Mouse (Mus musculus): ENCODE results near the gene Gtsf1. TPM values are rescaled to one million over a fixed set of nuclear protein-coding genes. Genes with fewer than 3 reads are reported as not detected.

The Gtsf1 gene
- polyA plus RNA-seq, 1 experiment from 2014 or later, result not detected

DNA sequence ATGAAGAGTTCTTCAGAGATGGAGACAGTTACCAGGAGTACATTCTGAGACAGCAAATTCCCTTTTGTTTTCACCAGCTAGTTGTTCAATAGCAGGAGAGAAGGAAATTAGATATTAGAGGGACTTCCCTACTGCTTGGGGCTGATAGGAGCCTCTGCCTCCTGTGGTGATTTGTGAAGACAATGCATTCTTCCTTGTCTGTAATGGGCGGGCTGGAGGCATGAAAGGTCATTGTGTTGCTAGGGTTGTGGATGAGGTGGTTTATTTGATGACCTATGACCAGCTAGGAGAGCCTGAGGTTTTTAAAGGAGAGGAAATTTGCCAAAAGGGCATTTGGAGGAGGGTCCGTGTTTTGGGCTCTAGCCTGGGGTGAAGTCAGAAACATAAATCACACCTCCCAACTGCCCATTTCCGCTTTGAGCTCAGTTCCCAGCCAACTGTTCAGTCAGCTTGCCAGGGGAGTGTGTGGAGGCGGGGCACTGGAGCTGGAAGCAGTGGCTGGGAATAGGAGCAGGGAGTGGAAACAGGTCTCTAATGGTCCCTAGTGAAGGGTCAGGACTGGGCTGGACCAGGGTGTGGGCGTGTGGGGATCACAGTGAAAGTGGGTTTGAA lies 47.4 kb downstream of the Gtsf1 start:
- ATAC-seq (ENCODE audit: low read depth), result 0 out of 2 replicates have a peak, but pooled peaks have one; percentile 24
- WGBS (ENCODE audit: insufficient replicate concordance), result 17% methylated on average over 5 of the region's 5 CpGs
- H3K9me3 ChIP-seq (replicated peaks; ENCODE audit: control insufficient read depth, low read length), result no peaks in the 10 kb centered on the region
- no peak overlapping the region for H3K27ac ChIP-seq (ENCODE audit: low read length)
- H3K9ac ChIP-seq (ENCODE audit: low read depth, low read length), result no peak overlapping the region
- H3K4me1 ChIP-seq (ENCODE audit: control insufficient read depth, low read depth, low read length), result no peaks in the 10 kb centered on the region
- no peak overlapping the region for H3K4me3 ChIP-seq (ENCODE audit: low read depth, low read length)
- no peaks in the 10 kb centered on the region for H3K36me3 ChIP-seq (ENCODE audit: control insufficient read depth, insufficient read depth)
- no peaks in the 10 kb centered on the region for H3K27me3 ChIP-seq (ENCODE audit: control insufficient read depth, insufficient read depth, low read depth, low read length)
- H3K4me2 ChIP-seq (ENCODE audit: low read depth, low read length), result no peak overlapping the region

DNA sequence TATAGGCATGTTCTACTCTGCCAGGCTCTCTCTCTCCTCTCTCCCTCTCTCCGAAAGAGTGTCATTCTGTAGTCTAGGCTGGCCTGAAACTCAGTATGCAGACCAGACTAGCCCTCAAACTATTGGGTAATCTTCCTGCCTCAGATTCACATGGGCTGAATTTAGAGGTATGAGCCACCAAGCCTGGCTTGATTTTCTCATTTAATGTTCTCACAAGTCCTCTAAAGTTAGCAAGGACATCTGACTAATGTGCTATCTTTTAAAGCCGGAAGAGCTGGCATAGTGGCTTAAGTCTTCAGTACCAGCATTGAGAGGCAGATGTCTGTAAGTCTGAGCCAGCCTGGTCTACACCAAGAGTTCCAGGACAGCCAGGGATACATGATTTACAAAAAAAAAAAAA lies 48.2 kb downstream of the Gtsf1 start:
- H3K27me3 ChIP-seq (ENCODE audit: control insufficient read depth, insufficient read depth, low read depth, low read length), result no peaks in the 10 kb centered on the region
- H3K4me2 ChIP-seq (ENCODE audit: low read depth, low read length), result no peak overlapping the region
- no peak overlapping the region for H3K9ac ChIP-seq (ENCODE audit: low read depth, low read length)
- H3K27ac ChIP-seq (ENCODE audit: low read length), result no peak overlapping the region
- WGBS (ENCODE audit: insufficient replicate concordance), result 53% methylated on average over 2 of the region's 2 CpGs
- no peak overlapping the region for H3K4me3 ChIP-seq (ENCODE audit: low read depth, low read length)
- ATAC-seq (ENCODE audit: low read depth), result no peak
- no peaks in the 10 kb centered on the region for H3K9me3 ChIP-seq (replicated peaks; ENCODE audit: control insufficient read depth, low read length)
- H3K4me1 ChIP-seq (ENCODE audit: control insufficient read depth, low read depth, low read length), result no peaks in the 10 kb centered on the region
- no peaks in the 10 kb centered on the region for H3K36me3 ChIP-seq (ENCODE audit: control insufficient read depth, insufficient read depth)

DNA sequence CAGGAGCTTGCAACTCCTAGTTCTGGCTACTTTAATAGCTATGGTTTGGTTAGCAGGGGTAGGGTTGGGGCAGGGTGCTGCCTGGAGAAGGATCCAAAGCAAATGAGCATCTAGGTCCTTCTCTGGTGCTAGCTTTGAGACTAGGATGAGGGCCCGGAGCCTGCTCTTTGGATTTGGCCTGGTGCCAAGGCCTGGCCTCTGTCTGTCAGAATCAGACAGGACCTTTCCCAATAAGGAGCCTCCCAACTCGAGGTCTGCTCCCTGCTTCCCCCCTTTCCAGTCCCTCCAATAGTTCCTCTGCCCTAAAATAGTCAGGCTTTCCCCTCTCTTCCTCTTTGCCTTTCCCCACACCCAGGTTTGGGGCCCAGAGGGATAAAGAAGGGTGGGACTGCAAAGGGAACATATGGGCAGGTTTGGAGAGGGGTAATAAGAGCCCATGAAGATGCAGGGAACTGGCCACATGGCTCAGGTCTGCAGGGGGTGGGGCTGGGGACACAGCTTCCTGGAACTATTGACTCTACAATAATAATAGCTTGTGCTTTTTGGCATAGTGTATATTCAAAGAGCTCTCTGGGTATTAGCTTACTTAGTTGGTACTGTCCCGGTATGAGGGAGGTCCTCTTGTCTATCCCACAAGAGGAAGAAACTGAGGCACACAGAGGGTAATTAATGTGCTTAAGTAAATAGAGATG lies 51.5 kb downstream of the Gtsf1 start:
- H3K4me3 ChIP-seq (ENCODE audit: low read depth, low read length), result no peak overlapping the region
- no peak for ATAC-seq (ENCODE audit: low read depth)
- H3K4me1 ChIP-seq (ENCODE audit: control insufficient read depth, low read depth, low read length), result no peaks in the 10 kb centered on the region
- H3K4me2 ChIP-seq (ENCODE audit: low read depth, low read length), result no peak overlapping the region
- no peak overlapping the region for H3K27ac ChIP-seq (ENCODE audit: low read length)
- no peaks in the 10 kb centered on the region for H3K27me3 ChIP-seq (ENCODE audit: control insufficient read depth, insufficient read depth, low read depth, low read length)
- H3K9me3 ChIP-seq (replicated peaks; ENCODE audit: control insufficient read depth, low read length), result no peaks in the 10 kb centered on the region
- WGBS (ENCODE audit: insufficient replicate concordance), result 35% methylated on average over 3 of the region's 3 CpGs
- H3K9ac ChIP-seq (ENCODE audit: low read depth, low read length), result no peak overlapping the region
- no peaks in the 10 kb centered on the region for H3K36me3 ChIP-seq (ENCODE audit: control insufficient read depth, insufficient read depth)

DNA sequence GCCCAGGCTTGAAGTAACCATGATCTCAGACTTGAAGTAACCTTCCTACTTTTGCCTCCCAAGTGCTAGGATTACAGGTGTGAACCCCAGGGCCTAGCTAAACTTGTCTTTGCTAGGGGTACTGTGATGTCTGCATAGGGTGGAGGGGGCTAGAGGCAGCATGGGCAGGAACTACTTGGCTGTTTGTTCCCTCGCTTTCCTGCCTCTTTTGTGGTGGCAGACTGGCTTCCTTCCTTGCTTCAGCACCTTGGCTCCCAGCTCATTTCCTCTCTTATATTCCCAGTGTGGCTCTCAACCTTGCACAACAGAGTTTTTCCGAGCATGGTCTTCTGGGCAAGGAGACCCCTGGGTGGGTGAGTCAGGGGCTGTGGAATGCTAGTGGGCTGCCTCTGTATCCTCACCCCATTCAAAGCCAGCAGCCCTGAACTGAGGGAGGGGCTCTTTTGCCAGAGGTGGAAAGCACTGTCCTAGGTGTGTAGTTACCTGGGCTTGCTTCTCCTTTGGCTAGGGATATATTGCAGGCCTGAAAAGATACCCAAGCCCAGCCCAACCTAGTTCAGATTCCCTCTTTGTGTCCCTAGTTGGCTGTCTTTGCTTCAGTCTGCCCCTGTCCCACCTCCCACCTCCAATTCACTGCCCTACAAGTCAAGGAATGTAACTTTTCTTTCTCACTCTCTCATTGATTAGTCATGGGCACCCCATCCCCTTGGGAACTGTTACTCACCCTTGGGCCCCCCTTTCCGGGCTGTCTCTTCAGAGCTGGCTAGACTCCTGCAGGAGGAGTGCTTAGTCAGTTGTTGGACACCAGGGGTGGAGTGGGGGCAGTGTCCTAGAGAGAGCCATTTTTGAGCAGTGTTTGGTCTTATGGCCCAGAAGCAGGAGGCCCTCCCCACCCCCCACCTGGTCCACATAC lies 52.3 kb downstream of the Gtsf1 start:
- H3K9me3 ChIP-seq (replicated peaks; ENCODE audit: control insufficient read depth, low read length), result no peaks in the 10 kb centered on the region
- no peak for ATAC-seq (ENCODE audit: low read depth)
- H3K36me3 ChIP-seq (ENCODE audit: control insufficient read depth, insufficient read depth), result no peaks in the 10 kb centered on the region
- no peak overlapping the region for H3K9ac ChIP-seq (ENCODE audit: low read depth, low read length)
- H3K4me2 ChIP-seq (ENCODE audit: low read depth, low read length), result no peak overlapping the region
- no peak overlapping the region for H3K27ac ChIP-seq (ENCODE audit: low read length)
- WGBS (ENCODE audit: insufficient replicate concordance), result 41% methylated on average over 3 of the region's 3 CpGs
- H3K27me3 ChIP-seq (ENCODE audit: control insufficient read depth, insufficient read depth, low read depth, low read length), result no peaks in the 10 kb centered on the region
- H3K4me3 ChIP-seq (ENCODE audit: low read depth, low read length), result no peak overlapping the region
- H3K4me1 ChIP-seq (ENCODE audit: control insufficient read depth, low read depth, low read length), result no peaks in the 10 kb centered on the region

DNA sequence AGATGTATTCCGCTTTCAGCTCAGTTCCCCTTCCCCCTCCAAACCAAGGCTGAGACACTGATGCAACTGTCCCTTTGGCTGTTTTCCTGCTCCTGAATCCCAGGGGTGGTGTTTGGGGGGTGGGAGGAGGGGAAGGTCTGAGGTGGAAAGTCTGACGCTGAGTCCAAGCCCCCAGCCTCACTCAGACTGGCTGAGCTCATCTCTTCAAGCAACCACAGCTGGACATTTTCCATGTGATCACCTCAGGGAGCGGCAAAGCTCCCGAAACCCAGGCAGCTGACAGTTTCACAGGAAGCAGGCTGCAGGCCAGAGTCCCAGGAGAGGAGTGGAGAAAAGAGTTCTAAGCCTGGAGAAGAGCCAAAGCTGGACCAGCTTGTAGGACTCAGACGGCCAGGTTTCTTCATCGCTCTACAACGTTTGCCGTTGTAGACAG lies 53.4 kb downstream of the Gtsf1 start:
- Histone ChIP-seq H3K27me3 (ENCODE audit: control insufficient read depth, insufficient read depth, low read depth, low read length) (no peaks in the 10 kb centered on the region), H3K4me2 (ENCODE audit: low read depth, low read length) (no peak overlapping the region), H3K4me3 (ENCODE audit: low read depth, low read length) (no peak overlapping the region), H3K36me3 (ENCODE audit: control insufficient read depth, insufficient read depth) (no peaks in the 10 kb centered on the region), H3K9me3 (replicated peaks; ENCODE audit: control insufficient read depth, low read length) (no peaks in the 10 kb centered on the region), H3K4me1 (ENCODE audit: control insufficient read depth, low read depth, low read length) (no peaks in the 10 kb centered on the region), H3K9ac (ENCODE audit: low read depth, low read length) (no peak overlapping the region), H3K27ac (ENCODE audit: low read length) (no peak overlapping the region)
- no peak for ATAC-seq (ENCODE audit: low read depth)
- WGBS (ENCODE audit: insufficient replicate concordance), result 69% methylated on average over 8 of the region's 8 CpGs

DNA sequence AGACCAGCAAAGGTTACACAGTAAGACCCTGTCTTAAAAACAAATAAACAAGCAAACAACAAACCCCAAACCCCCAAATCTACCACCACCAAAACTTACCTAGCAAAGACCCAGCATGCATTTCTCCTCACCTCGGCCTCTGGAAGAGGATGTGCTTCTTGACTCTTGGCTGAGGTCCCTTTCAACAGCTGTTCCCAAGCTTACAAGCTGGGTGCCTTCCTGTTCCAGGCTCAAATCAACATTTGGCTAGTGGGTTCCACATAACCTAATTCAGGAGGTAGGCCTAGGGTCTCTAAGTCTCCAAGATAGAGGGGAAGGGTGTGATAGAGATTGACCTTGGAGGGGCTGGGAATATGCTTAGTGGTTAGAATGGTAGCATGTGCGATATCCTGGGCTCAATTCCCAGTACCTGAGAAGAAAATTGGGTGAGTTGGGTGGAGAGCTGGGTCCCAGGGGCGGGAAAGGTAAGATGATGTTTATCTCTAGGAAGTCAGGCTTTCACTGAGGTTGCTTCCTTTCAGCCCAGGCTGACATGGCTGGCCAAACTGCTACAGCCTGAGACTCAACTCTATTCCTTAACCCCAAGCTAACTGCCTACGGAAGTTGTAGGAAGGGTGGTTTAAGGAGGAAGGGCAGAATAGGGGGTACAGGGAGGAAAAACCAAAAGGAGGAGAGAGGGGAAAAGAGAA lies 55.0 kb downstream of the Gtsf1 start:
- Histone ChIP-seq H3K27me3 (ENCODE audit: control insufficient read depth, insufficient read depth, low read depth, low read length) (no peaks in the 10 kb centered on the region), H3K27ac (ENCODE audit: low read length) (no peak overlapping the region), H3K4me2 (ENCODE audit: low read depth, low read length) (no peak overlapping the region), H3K9me3 (replicated peaks; ENCODE audit: control insufficient read depth, low read length) (no peaks in the 10 kb centered on the region), H3K4me3 (ENCODE audit: low read depth, low read length) (no peak overlapping the region), H3K9ac (ENCODE audit: low read depth, low read length) (no peak overlapping the region), H3K4me1 (ENCODE audit: control insufficient read depth, low read depth, low read length) (no peaks in the 10 kb centered on the region), H3K36me3 (ENCODE audit: control insufficient read depth, insufficient read depth) (no peaks in the 10 kb centered on the region)
- WGBS (ENCODE audit: insufficient replicate concordance), result 56% methylated on average over 4 of the region's 4 CpGs
- ATAC-seq (ENCODE audit: low read depth), result no peak

DNA sequence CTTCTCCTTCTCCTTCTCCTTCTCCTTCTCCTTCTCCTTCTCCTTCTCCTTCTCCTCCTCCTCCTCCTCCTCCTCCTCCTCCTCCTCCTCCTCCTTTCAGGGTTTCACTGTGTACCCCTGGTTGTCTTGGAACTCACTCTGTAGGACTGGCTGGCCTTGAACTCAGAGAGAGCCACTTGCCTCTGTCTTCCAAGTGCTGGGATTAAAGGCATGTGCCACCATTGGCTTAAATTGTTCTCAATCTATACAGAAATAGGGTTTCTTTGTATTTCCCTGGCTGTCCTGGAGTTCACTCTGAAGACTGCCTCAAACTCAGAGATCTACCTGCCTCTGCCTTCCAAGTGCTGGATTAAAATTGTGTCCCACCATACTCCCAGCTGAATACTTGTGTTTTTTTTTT lies 57.8 kb downstream of the Gtsf1 start:
- Histone ChIP-seq H3K4me3 (ENCODE audit: low read depth, low read length) (no peak overlapping the region), H3K4me2 (ENCODE audit: low read depth, low read length) (no peak overlapping the region), H3K4me1 (ENCODE audit: control insufficient read depth, low read depth, low read length) (no peaks in the 10 kb centered on the region), H3K36me3 (ENCODE audit: control insufficient read depth, insufficient read depth) (no peaks in the 10 kb centered on the region), H3K9ac (ENCODE audit: low read depth, low read length) (no peak overlapping the region), H3K27me3 (ENCODE audit: control insufficient read depth, insufficient read depth, low read depth, low read length) (no peaks in the 10 kb centered on the region), H3K27ac (ENCODE audit: low read length) (no peak overlapping the region), H3K9me3 (replicated peaks; ENCODE audit: control insufficient read depth, low read length) (no peaks in the 10 kb centered on the region)
- no peak for ATAC-seq (ENCODE audit: low read depth)

DNA sequence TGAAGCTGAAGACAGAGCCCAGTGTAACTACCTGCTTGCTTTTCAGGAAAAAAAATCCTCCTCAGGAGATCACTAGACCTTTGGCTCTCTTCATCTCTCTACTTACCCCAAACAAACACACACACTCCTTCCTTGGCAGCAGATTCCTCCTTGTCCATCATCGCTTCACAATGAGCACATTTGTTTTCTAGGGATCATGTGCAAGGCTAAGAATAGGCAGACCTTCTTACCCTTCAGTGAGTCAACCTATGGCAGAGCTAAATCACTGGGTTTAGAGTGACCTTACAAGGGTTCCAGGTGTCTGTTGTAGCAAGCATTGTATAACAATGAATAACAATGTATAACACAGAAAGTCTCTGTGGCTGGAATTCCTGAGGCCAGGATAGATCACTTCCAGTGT lies 58.5 kb downstream of the Gtsf1 start:
- Histone ChIP-seq H3K4me1 (ENCODE audit: control insufficient read depth, low read depth, low read length) (peaks cover 6% of the 10 kb centered on the region), H3K9me3 (replicated peaks; ENCODE audit: control insufficient read depth, low read length) (no peaks in the 10 kb centered on the region), H3K27me3 (ENCODE audit: control insufficient read depth, insufficient read depth, low read depth, low read length) (peaks cover 2% of the 10 kb centered on the region; the same call in 1 of the 2 replicates), H3K27ac (ENCODE audit: low read length) (no peak overlapping the region), H3K36me3 (ENCODE audit: control insufficient read depth, insufficient read depth) (no peaks in the 10 kb centered on the region), H3K4me3 (ENCODE audit: low read depth, low read length) (no peak overlapping the region), H3K4me2 (ENCODE audit: low read depth, low read length) (no peak overlapping the region), H3K9ac (ENCODE audit: low read depth, low read length) (no peak overlapping the region)
- no peak for ATAC-seq (ENCODE audit: low read depth)
- WGBS (ENCODE audit: insufficient replicate concordance), result 68% methylated on average over 1 of the region's 1 CpGs

All from liver, embryonic 16.5 days (tissue).